Mouse (Mus musculus) midbrain, embryonic 14.5 days (tissue): ENCODE data around the gene Ppm1l. TPM values are rescaled to one million over a fixed set of nuclear protein-coding genes. Genes with fewer than 3 reads are reported as not detected.
"Not testable (repeated sequence)": the region's sequence is repeated elsewhere in the genome, so short reads cannot be mapped to it uniquely, and the experiment has no call there.

Source experiments
- ATAC-seq: fragments of 200-750 bp; cut with Nextera tagmentation; 2 replicates; pipeline ENCODE4 v1.8.0; 2017; ENCODE audit warnings: moderate number of reproducible peaks, moderate library complexity; ENCODE audit not compliant: low FRiP score, low TSS enrichment
- DNase-seq: peaks from one replicate; pipeline ENCODE4 v3.0.0-alpha.2; 2015
- H3K27ac ChIP-seq: fragments of 300-500 bp; sonication (generic); replicated peaks from 2 replicates; pipeline ENCODE4 v1.5.1; 2014; ENCODE audit warnings: mild to moderate bottlenecking, low read depth, low read length, moderate library complexity
- H3K27me3 ChIP-seq: fragments of 300-500 bp; sonication (generic); 2 replicates; pipeline ENCODE4 v1.6.1; 2014; ENCODE audit warnings: low read length, control low read depth, mixed read lengths; ENCODE audit not compliant: control insufficient read depth, insufficient read depth
- H3K36me3 ChIP-seq: fragments of 300-500 bp; sonication (generic); 2 replicates; pipeline ENCODE4 v1.6.1; 2014; ENCODE audit warnings: low read length, control low read depth; ENCODE audit not compliant: control insufficient read depth, insufficient read depth
- H3K4me1 ChIP-seq: fragments of 300-500 bp; sonication (generic); 2 replicates; pipeline ENCODE4 v1.6.1; 2014; ENCODE audit warnings: mild to moderate bottlenecking, antibody characterized with exemption, low read length, control low read depth; ENCODE audit not compliant: control insufficient read depth, insufficient read depth
- H3K4me2 ChIP-seq: fragments of 300-500 bp; sonication (generic); 2 replicates; pipeline ENCODE4 v1.6.1; 2014; ENCODE audit warnings: mild to moderate bottlenecking, low read length, moderate library complexity
- H3K4me3 ChIP-seq: fragments of 300-500 bp; sonication (generic); replicated peaks from 2 replicates; pipeline ENCODE4 v1.5.1; 2014; ENCODE audit warnings: low read depth, low read length
- H3K9ac ChIP-seq: fragments of 300-500 bp; sonication (generic); replicated peaks from 2 replicates; pipeline ENCODE4 v1.6.1; 2014; ENCODE audit warnings: mild to moderate bottlenecking, low read length, moderate library complexity
- H3K9me3 ChIP-seq: fragments of 300-500 bp; sonication (generic); 2 replicates; pipeline ENCODE4 v1.6.1; 2016; ENCODE audit warnings: low read length, control low read depth, mixed read lengths; ENCODE audit not compliant: control insufficient read depth
- WGBS: fragments of 180-500 bp; shearing (Covaris S2); extraction: QIAGEN DNeasy Blood & Tissue Kit; methylation state at CpG from one replicate; pipeline ENCODE4 v1.1.7; 2014; 5-methylcytosine and 5-hydroxymethylcytosine counted together
- polyA plus RNA-seq: library from polyadenylated mRNA; unstranded; fragments of >200 nt; fragmentation: Nextera tagmentation; extraction: Ambion mirVana; gene quantifications from 2 replicates; pipeline ENCODE4 v1.2.1, GENCODE M21; 2014

Gene Ppm1l
- polyA plus RNA-seq, 1 experiment from 2014 or later: 26.2 TPM

DNA sequence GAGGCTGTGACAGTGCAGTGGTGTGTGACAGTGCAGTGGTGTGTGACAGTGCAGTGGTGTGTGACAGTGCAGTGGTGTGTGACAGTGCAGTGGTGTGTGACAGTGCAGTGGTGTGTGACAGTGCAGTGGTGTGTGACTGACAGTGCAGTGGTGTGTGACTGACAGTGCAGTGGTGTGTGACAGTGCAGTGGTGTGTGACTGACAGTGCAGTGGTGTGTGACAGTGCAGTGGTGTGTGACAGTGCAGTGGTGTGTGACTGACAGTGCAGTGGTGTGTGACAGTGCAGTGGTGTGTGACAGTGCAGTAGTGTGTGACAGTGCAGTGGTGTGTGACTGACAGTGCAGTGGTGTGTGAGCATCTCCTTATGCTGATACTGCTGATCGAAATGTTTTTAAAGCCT, 248.9 kb downstream of the Ppm1l start:
- not testable (repeated sequence) for H3K4me2 ChIP-seq, H3K4me1 ChIP-seq, H3K27me3 ChIP-seq, H3K27ac ChIP-seq, H3K9ac ChIP-seq, H3K4me3 ChIP-seq, H3K9me3 ChIP-seq, H3K36me3 ChIP-seq, ATAC-seq, DNase-seq
- WGBS: 92% methylated on average over 1 of the region's 1 CpGs

DNA sequence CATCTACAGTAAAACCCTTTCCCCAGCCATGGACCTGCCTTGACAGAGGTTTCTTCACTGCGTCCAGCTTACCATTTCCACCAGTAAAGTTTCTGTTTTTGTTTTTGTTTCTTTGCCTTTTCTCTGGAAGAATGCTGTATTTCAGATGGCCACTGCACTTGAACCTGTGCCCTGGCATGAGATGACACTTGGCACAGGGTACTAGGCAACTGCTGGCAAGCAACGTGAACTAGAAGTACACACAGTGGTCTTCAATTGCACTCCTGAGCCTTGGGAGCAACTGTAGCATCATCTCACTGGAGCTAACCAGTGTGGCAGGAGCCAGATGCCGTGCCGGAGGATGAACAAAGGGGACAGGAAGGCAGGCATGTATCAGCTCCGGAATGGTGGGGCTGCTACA, 255.9 kb downstream of the Ppm1l start:
- Histone ChIP-seq H3K4me3 (no peak overlapping the region), H3K27me3 (no peaks in the 10 kb centered on the region), H3K27ac (no peak overlapping the region), H3K4me1 (no peaks in the 10 kb centered on the region), H3K9ac (no peak overlapping the region), H3K36me3 (peaks cover 30% of the 10 kb centered on the region), H3K9me3 (no peaks in the 10 kb centered on the region), H3K4me2 (no peak overlapping the region)
- ATAC-seq: no peak
- DNase-seq: no peak
- WGBS: 91% methylated on average over 5 of the region's 5 CpGs

DNA sequence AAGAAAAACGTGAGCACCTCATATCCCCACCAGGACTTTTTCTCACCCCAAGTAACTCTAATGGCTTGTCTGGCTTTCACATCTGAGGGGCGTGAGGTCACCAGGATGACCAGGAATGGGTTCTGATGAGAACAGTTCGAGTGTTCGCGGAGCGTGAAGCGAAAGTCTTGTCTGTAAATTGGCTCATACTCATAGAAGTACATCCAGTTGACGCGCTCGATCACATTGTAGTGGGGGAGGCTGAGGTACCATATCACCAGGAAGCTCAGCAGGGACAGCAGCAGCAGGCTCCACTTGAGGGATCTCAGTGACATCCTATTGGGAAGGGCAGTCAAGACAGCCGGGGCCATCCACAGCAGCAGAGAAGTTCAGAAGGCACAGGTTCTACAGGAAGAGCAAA, 258.9 kb downstream of the Ppm1l start:
- Histone ChIP-seq H3K27me3 (no peaks in the 10 kb centered on the region), H3K4me3 (no peak overlapping the region), H3K4me2 (no peak overlapping the region), H3K9ac (no peak overlapping the region), H3K27ac (no peak overlapping the region), H3K36me3 (peaks cover 38% of the 10 kb centered on the region), H3K4me1 (no peaks in the 10 kb centered on the region), H3K9me3 (no peaks in the 10 kb centered on the region)
- ATAC-seq: no peak
- no peak for DNase-seq
- 96% methylated on average over 11 of the region's 11 CpGs for WGBS

DNA sequence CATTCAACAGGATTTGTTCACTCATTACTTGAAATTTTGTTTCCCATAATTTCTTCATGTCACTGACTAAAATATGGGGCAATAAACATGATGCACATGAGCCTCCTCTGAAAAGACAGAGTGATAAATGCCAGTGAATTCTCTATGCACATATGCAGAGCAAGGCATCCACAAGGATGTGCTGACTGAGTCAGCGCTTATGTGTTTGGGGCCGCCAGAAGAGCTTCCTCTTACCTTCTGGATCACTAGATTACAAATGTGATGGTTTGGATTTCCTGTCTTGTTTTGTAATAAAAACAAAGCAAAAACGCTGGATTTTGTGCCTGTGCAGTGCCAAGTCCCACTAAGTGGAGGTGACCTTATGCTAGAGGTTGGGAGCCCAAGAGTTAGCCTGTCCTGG, 260.1 kb downstream of the Ppm1l start:
- H3K27me3 ChIP-seq: no peaks in the 10 kb centered on the region
- WGBS: 90% methylated on average over 3 of the region's 3 CpGs
- ATAC-seq: no peak
- H3K9me3 ChIP-seq: no peaks in the 10 kb centered on the region
- H3K4me3 ChIP-seq: no peak overlapping the region
- no peaks in the 10 kb centered on the region for H3K4me1 ChIP-seq
- H3K27ac ChIP-seq: no peak overlapping the region
- DNase-seq: no peak
- no peak overlapping the region for H3K4me2 ChIP-seq
- peaks cover 38% of the 10 kb centered on the region for H3K36me3 ChIP-seq
- H3K9ac ChIP-seq: no peak overlapping the region

DNA sequence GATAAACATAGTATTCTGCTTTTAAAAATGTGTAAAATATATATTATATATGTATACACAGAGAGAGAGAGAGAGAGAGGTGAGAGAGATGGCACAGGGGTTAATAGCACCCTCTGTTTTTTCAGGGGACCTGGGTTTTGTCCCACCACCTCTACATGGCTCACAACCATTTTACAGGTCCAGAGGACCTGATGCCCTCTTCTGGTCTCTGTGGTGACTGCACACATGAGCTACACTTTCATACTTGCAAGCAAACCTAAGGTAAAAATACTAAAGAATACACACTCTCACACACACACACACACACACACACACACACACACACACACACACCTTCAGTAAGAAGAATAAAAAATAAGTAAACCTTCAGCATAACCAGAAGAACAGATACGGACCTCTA, 262.1 kb downstream of the Ppm1l start:
- DNase-seq: no peak
- Histone ChIP-seq H3K27me3 (no peaks in the 10 kb centered on the region), H3K36me3 (peaks cover 31% of the 10 kb centered on the region), H3K9me3 (no peaks in the 10 kb centered on the region), H3K4me1 (no peaks in the 10 kb centered on the region), H3K9ac (no peak overlapping the region), H3K27ac (no peak overlapping the region), H3K4me3 (no peak overlapping the region), H3K4me2 (no peak overlapping the region)
- ATAC-seq: no peak
- 100% methylated on average over 1 of the region's 1 CpGs for WGBS

DNA sequence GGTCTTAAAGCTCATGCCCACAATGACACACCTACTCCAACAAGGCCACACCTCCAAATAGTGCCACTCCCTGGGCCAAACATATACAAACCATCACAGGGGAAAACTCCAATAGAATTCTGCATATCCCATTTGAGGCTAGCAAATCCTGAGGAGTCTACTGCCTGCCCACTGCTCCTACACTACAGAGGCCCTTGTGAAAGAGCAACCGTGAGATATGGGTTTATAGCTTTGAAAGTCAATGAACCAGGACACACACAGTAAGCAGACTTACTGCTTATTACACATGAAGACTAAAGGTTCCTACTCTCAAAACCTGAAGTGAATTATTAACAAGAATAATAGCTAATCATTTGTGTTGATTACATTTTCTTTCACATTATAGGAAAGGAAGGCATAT, 267.1 kb downstream of the Ppm1l start:
- Histone ChIP-seq H3K9me3 (no peaks in the 10 kb centered on the region), H3K4me1 (no peaks in the 10 kb centered on the region), H3K27me3 (no peaks in the 10 kb centered on the region), H3K27ac (no peak overlapping the region), H3K9ac (no peak overlapping the region), H3K36me3 (0 out of 2 replicates have a peak, but pooled peaks cover 1% of the 10 kb centered on the region), H3K4me2 (no peak overlapping the region), H3K4me3 (no peak overlapping the region)
- ATAC-seq (no peak), DNase-seq (no peak)
- 92% methylated on average over 1 of the region's 1 CpGs for WGBS

DNA sequence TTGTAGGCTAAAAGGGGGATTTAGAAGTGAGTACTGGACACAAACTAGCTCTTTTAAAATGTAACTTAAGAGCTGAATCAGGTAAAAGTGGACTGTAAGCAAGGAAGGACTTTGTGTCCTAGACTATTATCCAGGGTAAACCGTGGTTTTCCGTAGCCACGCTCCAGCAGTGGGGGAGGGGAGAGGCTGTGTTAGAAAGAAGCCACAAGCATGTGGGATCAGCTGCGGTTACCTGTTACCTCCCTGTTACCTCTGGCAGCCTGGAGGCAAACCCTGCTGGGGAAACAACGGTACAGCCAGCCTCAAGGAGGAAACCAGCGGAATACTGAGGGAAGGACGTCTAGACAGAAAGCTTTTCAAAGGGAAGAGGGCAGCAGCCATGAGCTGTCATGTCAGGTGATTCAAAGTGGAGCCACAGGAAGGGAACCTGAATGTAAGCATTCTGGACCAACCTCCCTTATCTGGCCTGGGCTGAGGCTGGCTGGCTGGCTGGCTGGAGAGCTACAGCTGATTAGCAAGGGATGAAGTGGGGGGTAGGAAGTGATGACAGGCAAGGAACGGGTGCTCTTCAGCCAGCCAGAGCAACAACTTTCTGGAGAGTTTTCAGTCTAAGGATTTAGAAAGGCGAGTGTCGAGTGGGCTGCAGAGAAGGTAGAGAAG, 271.6 kb downstream of the Ppm1l start:
- no peaks in the 10 kb centered on the region for H3K4me1 ChIP-seq
- H3K4me2 ChIP-seq: no peak overlapping the region
- H3K9ac ChIP-seq: no peak overlapping the region
- H3K4me3 ChIP-seq: no peak overlapping the region
- H3K9me3 ChIP-seq: no peaks in the 10 kb centered on the region
- ATAC-seq (no peak), DNase-seq (peak; percentile 7)
- H3K36me3 ChIP-seq: 0 out of 2 replicates have a peak, but pooled peaks cover 3% of the 10 kb centered on the region
- 50% methylated on average over 10 of the region's 10 CpGs for WGBS
- no peaks in the 10 kb centered on the region for H3K27me3 ChIP-seq
- no peak overlapping the region for H3K27ac ChIP-seq

DNA sequence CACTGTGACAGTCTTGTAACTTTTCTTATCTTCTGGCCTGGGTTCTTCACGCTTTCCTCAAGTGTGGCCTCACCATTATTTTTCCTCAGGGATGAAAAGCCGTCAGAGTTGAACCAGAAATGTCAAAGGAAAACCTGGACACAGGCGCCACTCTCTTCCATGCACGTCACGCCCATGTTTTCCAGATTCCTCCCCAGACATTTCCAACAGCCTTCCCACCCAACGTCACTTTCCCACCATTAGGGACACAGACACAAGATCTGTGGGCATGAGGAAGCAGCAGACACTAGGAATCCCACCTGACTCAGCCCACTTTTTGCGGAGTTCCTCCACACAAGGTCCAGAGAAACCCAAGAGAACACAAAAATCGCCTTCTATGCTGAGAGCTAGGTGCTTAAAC, 276.8 kb downstream of the Ppm1l start:
- Histone ChIP-seq H3K9ac (no peak overlapping the region), H3K9me3 (no peaks in the 10 kb centered on the region), H3K4me1 (peaks cover 21% of the 10 kb centered on the region), H3K36me3 (0 out of 2 replicates have a peak, but pooled peaks cover 3% of the 10 kb centered on the region), H3K27ac (no peak overlapping the region), H3K27me3 (no peaks in the 10 kb centered on the region), H3K4me3 (no peak overlapping the region), H3K4me2 (no peak overlapping the region)
- DNase-seq (no peak), ATAC-seq (no peak)
- WGBS: 93% methylated on average over 8 of the region's 8 CpGs

DNA sequence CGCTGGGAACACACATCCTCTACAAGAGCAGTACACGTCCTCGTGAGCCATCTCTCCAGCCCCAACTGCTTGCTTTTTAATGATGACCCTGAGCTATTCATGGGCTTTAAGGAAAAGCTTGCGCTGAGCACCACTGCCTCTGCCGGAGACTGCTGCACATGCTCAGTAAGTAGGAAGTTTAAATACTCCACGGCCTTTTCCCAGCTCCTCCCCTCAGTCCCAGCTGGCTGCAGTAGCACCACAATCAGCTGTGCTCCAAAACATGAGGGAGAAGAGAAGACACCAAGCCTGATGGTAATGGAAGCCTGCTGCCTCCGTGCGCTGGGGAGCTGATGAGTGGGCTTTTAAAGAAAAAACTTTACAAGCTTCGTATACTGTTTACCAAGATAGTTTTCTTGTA, 277.4 kb downstream of the Ppm1l start:
- ATAC-seq (no peak), DNase-seq (no peak)
- no peak overlapping the region for H3K4me3 ChIP-seq
- H3K4me1 ChIP-seq: peaks cover 23% of the 10 kb centered on the region
- no peak overlapping the region for H3K4me2 ChIP-seq
- no peak overlapping the region for H3K27ac ChIP-seq
- no peaks in the 10 kb centered on the region for H3K9me3 ChIP-seq
- H3K9ac ChIP-seq: no peak overlapping the region
- no peaks in the 10 kb centered on the region for H3K27me3 ChIP-seq
- 75% methylated on average over 9 of the region's 9 CpGs for WGBS
- H3K36me3 ChIP-seq: 0 out of 2 replicates have a peak, but pooled peaks cover 3% of the 10 kb centered on the region
